Mouse (Mus musculus): ENCODE measurements around the gene Mrpl36.
A peak's percentile ranks its signal among the peaks of the same experiment; 100 is the strongest.

The Mrpl36 gene

GRCm38 (mm10) chr13:73327827-73328698 lies at the start of gene Mrpl36, which contains the start of gene Ndufs6:
Gene Mrpl36, plus strand, starts transcription at chr13:73328513.
Gene Ndufs6, minus strand, starts transcription at chr13:73328542.
- DNase-seq = peak; percentile 95

- DNase-seq = no peak
These were observed 49.1 kb upstream of the Mrpl36 start for GRCm38 (mm10) chr13:73279196-73279595.

DNA sequence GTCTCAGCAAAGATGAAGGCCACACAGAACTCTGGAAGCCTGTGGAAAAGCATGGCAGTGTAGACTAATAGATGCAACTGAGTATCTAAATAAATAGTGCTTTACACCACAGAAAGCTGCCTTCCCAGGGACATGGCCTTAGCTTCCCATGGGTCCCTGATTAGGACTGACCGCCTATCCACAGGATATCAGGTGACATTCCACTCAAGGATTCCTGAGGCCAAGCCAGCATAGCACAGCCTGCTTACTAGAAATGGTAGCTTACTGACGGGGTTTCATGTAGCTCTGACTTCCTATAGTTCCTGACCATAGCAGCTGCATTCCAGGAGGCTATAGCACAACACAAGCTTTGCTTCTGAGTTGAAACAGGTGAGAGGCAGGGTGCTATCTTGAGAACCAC lies 45.9 kb upstream of the Mrpl36 start:
- DNase-seq = no peak

GRCm38 (mm10) chr13:73283534-73283933 lies 44.8 kb upstream of the Mrpl36 start:
- DNase-seq = no peak

DNA sequence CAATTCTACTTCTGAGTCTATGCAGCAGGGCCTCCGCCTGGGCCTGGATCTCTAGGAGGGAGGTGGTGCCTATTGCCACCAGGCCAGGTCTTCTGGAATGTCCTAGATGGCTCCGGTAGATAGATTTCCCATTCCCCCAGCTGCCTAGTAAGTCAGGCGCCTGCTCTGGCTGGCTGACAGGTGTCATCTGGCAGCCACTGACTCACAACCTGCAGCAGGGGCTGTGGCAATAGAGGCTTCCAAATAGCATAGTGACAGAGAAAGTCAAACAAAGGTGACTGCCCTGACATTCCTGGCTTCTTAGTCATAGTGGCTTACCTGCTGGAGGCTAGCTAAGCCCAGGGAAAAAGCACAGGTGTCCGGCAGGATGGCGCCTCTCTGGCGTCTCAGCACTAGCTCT lies 38.1 kb upstream of the Mrpl36 start:
- no peak for DNase-seq

GRCm38 (mm10) chr13:73291102-73291501 lies 37.2 kb upstream of the Mrpl36 start:
- DNase-seq = no peak

DNA sequence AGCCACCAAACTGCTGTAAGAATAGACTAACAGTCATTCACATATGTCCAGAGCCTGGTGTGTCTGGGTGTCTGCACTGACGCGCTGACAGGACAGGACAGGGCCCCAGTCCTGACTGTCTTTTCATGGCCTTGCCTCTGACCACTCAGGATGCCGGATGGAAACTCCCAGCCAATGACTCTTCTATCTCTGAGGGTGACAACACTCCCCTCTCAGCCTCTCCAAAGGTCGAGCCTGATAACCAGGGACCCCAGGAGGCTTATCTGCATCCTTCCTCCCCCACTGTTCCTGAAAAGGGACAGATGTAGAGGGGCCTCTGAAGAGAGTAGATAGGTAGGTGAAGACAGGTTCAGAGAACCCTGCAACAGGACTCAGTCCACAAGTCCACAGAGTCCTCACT lies 29.6 kb upstream of the Mrpl36 start:
- no peak for DNase-seq

GRCm38 (mm10) chr13:73299322-73299721 lies 29.0 kb upstream of the Mrpl36 start:
- no peak for DNase-seq

DNA sequence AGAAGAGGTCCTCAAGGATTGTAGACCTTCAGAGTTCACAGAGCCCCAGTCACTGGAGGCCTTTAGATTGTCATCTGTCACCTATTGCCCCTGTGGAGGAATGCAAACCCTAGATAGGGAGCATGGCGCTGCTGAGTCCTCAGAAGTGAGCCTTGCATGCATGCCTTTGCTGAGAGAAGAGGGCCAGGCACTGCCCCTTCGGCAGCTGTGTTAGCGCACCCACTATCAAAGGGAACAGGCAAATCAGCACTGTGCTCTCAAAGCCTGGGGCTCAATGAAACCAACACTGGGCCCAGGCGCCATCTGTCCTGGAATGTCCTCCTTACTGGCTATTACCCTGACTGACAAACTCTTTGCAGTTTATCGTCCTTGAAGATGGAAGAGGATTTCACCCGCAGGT lies 23.6 kb upstream of the Mrpl36 start:
- no peak for DNase-seq

DNA sequence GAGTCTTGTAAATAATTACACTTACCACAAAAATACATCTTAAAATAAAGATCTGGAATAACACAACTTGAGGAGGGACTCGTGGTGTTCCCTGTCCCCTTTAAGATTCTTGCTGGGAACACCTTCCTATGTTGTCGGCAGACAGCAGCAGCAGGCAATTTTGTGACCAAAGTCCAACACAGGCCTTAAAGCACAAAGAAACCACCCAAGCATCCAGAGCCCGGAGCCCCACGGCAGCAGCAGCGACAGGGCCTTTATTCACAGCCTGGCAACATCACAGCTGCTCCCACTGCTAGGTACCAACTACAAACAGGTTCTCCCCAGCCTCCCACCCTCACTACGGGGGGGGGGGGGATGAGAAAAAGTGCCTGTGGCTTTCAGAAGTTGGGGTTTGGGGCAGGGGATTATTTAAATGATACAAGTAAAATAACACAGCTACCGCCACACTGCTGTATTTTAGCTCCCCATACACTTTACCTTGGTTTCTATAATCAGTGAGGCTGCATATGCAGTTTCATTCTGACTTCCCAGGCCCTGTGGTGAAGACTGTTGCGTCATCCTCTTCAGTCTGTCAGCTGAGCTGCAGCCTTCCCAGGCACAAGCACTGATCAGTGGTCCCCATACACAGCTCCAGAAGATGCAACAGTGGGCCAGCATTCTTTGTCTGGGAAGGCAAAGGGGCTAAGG lies 22.8 kb upstream of the Mrpl36 start:
- no peak for DNase-seq

- DNase-seq = no peak
These were observed 22.3 kb upstream of the Mrpl36 start for GRCm38 (mm10) chr13:73306085-73306410.

DNA sequence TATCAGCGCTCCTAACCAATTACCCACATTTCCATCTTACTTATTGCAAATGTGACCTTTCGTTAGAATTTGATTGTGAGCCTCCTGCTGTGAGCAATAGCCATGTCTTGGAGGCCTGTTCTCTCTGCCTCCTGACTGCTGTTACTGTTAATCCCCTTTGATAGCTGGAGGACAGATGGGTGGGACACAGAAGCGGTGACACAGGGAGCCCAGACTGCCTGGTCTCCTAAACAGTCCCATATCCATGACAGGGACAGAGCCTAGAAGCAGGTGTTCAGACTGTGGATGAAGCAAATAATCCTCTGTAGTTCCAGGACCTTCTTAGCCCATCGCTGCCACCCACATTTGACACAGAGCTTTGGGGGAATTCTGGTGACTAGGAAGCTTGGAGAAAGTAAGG lies 21.9 kb upstream of the Mrpl36 start:
- DNase-seq = no peak

DNA sequence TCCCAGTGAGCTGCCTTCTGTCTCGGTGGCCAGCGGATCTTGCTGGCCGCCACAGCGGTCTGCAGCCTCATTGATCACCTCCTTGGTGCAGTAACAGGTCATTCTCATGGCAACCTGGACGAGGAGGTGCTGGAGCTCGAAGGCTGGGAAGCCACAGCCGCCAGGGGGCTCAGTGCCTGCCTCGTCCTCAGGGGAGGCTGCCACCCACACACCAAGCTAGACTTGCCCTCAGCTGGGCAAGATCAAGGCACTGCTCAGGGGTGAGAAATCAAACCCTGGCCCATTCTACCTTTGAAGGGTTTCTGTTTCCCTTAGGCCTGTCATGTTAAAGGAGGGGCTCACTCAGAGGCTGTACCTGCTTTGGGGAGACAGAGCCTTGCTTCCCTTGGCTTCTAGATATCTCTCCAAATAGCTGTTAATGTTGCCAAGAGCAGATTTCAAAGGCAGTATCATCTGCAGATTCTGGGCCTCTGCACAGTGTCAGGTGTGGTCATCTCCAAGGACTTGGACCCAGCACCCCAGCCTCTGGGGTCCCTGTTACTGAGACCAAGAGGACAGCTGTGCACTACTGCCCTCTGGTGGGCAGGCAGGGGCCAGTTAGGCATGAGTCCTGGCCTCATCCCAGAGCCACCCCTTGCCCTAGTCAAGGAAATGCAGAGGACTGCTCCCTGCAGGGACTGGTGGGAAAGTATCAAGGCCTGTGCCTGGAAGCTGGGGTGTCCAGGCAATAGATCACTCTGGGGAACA lies 18.0 kb upstream of the Mrpl36 start:
- DNase-seq = peak; percentile 56

- DNase-seq = no peak
These were observed 8.3 kb upstream of the Mrpl36 start for GRCm38 (mm10) chr13:73320048-73320447.

- no peak for DNase-seq
These were observed 5.7 kb upstream of the Mrpl36 start for GRCm38 (mm10) chr13:73322626-73323025.

GRCm38 (mm10) chr13:73323406-73323805 lies 4.9 kb upstream of the Mrpl36 start:
- no peak for DNase-seq

DNA sequence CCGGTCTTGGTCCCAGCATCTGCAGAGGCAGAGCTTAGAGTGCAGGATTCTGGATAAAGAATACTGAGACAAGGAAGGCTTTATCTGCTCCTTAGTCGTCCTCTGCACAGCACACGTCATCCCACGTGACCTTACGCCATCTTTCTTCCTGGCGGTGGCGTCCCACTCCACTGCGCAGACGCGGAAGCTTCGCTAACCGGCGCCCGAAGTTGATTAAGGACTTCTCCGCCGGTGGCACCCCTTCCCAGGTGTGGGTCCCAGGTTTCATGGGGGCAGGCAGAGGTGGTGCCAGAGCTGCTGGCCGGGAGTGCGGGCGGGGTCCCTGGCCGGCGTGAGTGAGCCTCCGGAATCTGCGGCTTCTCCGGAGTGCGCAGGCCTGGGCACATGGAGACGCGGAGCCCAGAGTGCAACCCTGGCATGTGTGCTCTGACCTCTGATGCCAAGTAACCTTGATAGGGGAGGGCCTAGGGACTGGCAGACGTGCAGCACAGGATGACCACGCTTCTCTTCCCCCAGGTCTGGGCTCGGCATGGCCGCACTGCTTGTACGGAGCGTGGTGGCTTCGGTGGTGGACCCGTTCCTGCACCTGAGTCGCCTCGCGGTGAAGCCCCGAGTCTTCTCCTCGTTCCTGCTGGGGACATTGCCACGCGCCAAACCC lies 2.7 kb downstream of the Mrpl36 start:
- DNase-seq = peak; percentile 92

GRCm38 (mm10) chr13:73331736-73332135 lies 3.4 kb downstream of the Mrpl36 start:
- DNase-seq = no peak

- DNase-seq = no peak
These were observed 8.4 kb downstream of the Mrpl36 start for GRCm38 (mm10) chr13:73336753-73337152.

DNA sequence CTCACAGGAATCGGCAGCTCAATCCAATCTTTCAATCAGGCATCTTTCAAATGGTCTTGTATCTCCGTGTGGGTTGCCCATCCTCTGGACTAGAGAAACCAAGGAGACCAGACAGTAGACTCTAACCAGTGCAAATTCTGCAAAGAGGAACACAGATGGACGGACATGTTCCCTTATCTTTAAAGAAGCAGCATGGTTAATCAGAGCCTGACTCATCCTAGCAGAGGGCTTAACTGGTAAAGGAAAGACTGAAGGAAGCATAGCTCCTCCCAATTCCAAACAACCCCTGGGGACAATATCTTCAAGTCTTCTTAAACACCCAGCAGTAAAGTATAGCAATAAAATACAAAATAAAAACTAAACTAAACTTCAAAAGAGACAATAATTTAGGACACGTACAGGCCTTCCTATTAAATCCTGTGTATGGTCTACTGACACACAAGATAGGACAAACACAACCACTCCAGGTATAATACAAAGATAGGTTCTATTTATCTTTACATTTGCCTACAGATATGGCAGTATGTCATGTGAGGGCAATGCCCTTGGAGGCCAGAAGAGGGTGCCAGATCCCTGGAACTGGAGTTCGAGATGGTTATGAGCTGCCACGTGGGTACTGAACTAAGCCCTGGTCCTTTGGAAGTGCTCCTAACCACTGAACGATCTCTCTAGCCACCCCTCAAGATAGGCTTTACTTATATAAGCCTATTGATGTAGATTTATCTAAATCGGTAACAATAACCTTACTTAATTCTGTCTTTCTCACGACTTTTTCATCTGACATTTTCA lies 17.0 kb downstream of the Mrpl36 start:
- peak; percentile 43 for DNase-seq

- no peak for DNase-seq
These were observed 17.8 kb downstream of the Mrpl36 start for GRCm38 (mm10) chr13:73346131-73346530.

DNA sequence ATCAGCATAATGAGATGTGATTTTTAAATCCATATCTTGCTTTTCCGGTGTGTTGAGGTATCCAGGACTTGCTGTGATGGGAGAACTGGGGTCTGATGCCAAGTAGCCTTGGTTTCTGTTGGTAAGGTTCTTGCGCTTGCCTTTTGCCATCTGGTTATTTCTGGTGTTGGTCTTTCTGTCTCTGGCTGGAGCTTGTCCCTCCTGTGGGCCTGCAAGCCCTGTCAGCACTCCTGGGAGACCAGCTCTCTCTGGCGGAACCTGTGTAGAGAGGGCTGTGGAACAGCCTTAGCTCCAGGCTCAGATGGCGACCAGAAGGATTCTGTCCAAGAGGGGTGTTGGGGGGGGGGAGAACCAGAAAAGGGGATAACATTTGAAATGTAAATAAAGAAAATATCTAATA lies 18.4 kb downstream of the Mrpl36 start:
- DNase-seq = no peak
